Mouse (Mus musculus): ENCODE data around the gene Adgrg5. TPM values are rescaled to one million over a fixed set of nuclear protein-coding genes. Genes with fewer than 3 reads are reported as not detected.

The Adgrg5 gene
- polyA plus RNA-seq, 1 experiment: not detected

DNA sequence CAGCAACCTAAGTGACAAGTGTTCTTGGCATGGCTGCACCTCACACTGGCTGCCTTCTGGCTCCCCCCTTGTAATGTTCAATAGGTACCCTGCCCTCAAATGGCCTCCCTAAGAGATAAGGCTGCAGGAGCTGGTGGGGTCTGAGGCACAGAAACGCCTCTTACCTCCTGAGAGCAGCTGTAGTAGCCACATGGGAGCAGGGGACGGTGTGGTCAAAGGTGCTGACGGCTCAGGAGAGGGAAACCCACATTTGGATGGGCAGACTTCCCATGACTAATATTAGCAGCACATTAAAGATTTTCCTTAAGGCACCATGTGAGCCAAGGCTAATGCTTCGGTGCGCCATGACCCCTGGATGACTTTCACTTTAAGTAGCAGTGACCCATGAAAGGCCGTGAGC is 22.9 kb upstream of the Adgrg5 start:
- Histone ChIP-seq H3K27ac (ENCODE audit: insufficient read depth, low read depth, low read length) (no peak overlapping the region), H3K4me3 (ENCODE audit: insufficient read depth, low read length) (no peak overlapping the region), H3K4me1 (ENCODE audit: control insufficient read depth, insufficient read depth, low read length) (no peaks in the 10 kb centered on the region)
- TF ChIP-seq POLR2A (IDR thresholded peaks at IDR 0.05; ENCODE audit: borderline replicate concordance, low read depth, low read length): no peak
- no peak for TF ChIP-seq CTCF (IDR thresholded peaks at IDR 0.05; ENCODE audit: low read depth, low read length)

DNA sequence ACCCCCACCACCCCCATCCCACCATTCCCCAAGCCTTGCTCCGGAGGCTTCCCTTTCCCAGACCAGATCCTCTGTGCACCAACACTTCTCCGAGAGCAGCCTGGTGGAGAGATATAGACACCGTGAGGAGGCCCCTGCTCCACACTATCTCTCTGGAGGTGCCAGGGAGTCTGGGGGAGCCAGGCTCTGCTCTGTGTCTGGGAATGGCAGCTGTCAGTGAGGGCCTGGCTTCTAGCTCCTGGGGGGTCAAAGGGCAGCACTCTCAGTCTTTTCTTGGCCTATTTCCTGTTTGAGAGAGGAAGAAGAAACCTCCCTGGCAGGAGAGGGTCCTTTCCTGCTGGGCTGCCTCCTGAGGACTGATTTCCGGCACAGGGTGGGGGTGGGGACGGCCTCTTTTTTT is 22.5 kb upstream of the Adgrg5 start:
- no peaks in the 10 kb centered on the region for H3K4me1 ChIP-seq (ENCODE audit: control insufficient read depth, insufficient read depth, low read length)
- H3K27ac ChIP-seq (ENCODE audit: insufficient read depth, low read depth, low read length): no peak overlapping the region

GRCm38 (mm10) chr8:94903709-94904108 is 19.8 kb upstream of the Adgrg5 start:
- Histone ChIP-seq H3K4me3 (ENCODE audit: insufficient read depth, low read length) (no peak overlapping the region), H3K27ac (ENCODE audit: insufficient read depth, low read depth, low read length) (no peak overlapping the region), H3K4me1 (ENCODE audit: control insufficient read depth, insufficient read depth, low read length) (no peaks in the 10 kb centered on the region)
- TF ChIP-seq POLR2A (IDR thresholded peaks at IDR 0.05; ENCODE audit: borderline replicate concordance, low read depth, low read length) (no peak), CTCF (IDR thresholded peaks at IDR 0.05; ENCODE audit: low read depth, low read length) (no peak)

More for the DNA sequence above, 22.5 kb upstream of the Adgrg5 start:
- H3K4me3 ChIP-seq (ENCODE audit: insufficient read depth, low read length): no peak overlapping the region
- no peak for TF ChIP-seq CTCF (IDR thresholded peaks at IDR 0.05; ENCODE audit: low read depth, low read length)
- TF ChIP-seq POLR2A (IDR thresholded peaks at IDR 0.05; ENCODE audit: borderline replicate concordance, low read depth, low read length): no peak

DNA sequence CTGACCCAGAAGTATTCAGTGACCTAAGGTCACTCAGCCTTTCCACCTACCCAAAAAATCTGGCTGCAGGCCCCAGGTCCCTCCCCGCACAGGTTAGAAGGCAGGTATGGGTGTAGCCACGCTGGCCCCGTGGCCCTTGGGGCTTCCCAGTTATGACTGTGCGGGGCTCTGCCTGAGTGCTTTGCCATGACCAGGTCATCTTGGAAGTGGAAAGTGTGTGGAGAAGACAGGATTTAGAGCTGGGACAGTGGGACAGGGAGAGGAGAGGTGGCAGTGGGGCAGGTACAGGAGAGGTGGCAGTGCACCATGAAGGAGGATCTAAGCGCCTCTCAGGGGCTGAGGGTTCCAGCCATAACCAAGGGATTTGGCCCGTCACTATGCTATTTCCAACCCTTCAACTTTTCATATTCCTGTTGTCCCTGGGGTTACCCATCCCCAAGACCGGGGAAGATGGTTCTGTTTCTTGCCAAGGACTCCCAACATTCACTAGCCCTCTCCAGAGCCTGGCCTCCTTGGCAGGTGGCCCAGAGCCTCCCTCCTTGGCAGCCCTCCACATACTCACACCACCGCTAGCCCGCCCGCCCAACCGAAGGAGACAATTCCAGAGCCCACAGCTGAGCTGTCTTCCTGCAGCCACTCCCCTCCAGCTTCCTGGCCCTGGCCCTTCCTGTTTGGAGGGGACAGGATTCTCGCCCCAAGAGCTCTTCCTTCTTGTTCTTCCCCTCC is 18.9 kb upstream of the Adgrg5 start:
- no peak overlapping the region for H3K27ac ChIP-seq (ENCODE audit: insufficient read depth, low read depth, low read length)
- H3K4me3 ChIP-seq (ENCODE audit: insufficient read depth, low read length): no peak overlapping the region
- no peak for TF ChIP-seq POLR2A (IDR thresholded peaks at IDR 0.05; ENCODE audit: borderline replicate concordance, low read depth, low read length)
- no peak for TF ChIP-seq CTCF (IDR thresholded peaks at IDR 0.05; ENCODE audit: low read depth, low read length)
- no peaks in the 10 kb centered on the region for H3K4me1 ChIP-seq (ENCODE audit: control insufficient read depth, insufficient read depth, low read length)

- TF ChIP-seq POLR2A (IDR thresholded peaks at IDR 0.05; ENCODE audit: borderline replicate concordance, low read depth, low read length) (no peak), CTCF (IDR thresholded peaks at IDR 0.05; ENCODE audit: low read depth, low read length) (no peak)
- no peaks in the 10 kb centered on the region for H3K4me1 ChIP-seq (ENCODE audit: control insufficient read depth, insufficient read depth, low read length)
- H3K27ac ChIP-seq (ENCODE audit: insufficient read depth, low read depth, low read length): no peak overlapping the region
- no peak overlapping the region for H3K4me3 ChIP-seq (ENCODE audit: insufficient read depth, low read length)
These were observed 15.7 kb upstream of the Adgrg5 start for GRCm38 (mm10) chr8:94907591-94908300.

GRCm38 (mm10) chr8:94908847-94909246 is 14.6 kb upstream of the Adgrg5 start:
- Histone ChIP-seq H3K4me3 (ENCODE audit: insufficient read depth, low read length) (no peak overlapping the region), H3K4me1 (ENCODE audit: control insufficient read depth, insufficient read depth, low read length) (no peaks in the 10 kb centered on the region), H3K27ac (ENCODE audit: insufficient read depth, low read depth, low read length) (no peak overlapping the region)
- TF ChIP-seq POLR2A (IDR thresholded peaks at IDR 0.05; ENCODE audit: borderline replicate concordance, low read depth, low read length) (no peak), CTCF (IDR thresholded peaks at IDR 0.05; ENCODE audit: low read depth, low read length) (peak; percentile 64)

- H3K27ac ChIP-seq (ENCODE audit: insufficient read depth, low read depth, low read length): no peak overlapping the region
- no peak for TF ChIP-seq POLR2A (IDR thresholded peaks at IDR 0.05; ENCODE audit: borderline replicate concordance, low read depth, low read length)
- TF ChIP-seq CTCF (IDR thresholded peaks at IDR 0.05; ENCODE audit: low read depth, low read length): no peak
- no peaks in the 10 kb centered on the region for H3K4me1 ChIP-seq (ENCODE audit: control insufficient read depth, insufficient read depth, low read length)
- no peak overlapping the region for H3K4me3 ChIP-seq (ENCODE audit: insufficient read depth, low read length)
These were observed 10.3 kb upstream of the Adgrg5 start for GRCm38 (mm10) chr8:94913061-94913660.

- no peak overlapping the region for H3K27ac ChIP-seq (ENCODE audit: insufficient read depth, low read depth, low read length)
- TF ChIP-seq CTCF (IDR thresholded peaks at IDR 0.05; ENCODE audit: low read depth, low read length): no peak
- no peak for TF ChIP-seq POLR2A (IDR thresholded peaks at IDR 0.05; ENCODE audit: borderline replicate concordance, low read depth, low read length)
- no peaks in the 10 kb centered on the region for H3K4me1 ChIP-seq (ENCODE audit: control insufficient read depth, insufficient read depth, low read length)
- no peak overlapping the region for H3K4me3 ChIP-seq (ENCODE audit: insufficient read depth, low read length)
These were observed 9.2 kb upstream of the Adgrg5 start for GRCm38 (mm10) chr8:94914256-94914655.

GRCm38 (mm10) chr8:94914701-94915101 is 8.8 kb upstream of the Adgrg5 start:
- TF ChIP-seq CTCF (IDR thresholded peaks at IDR 0.05; ENCODE audit: low read depth, low read length) (no peak), POLR2A (IDR thresholded peaks at IDR 0.05; ENCODE audit: borderline replicate concordance, low read depth, low read length) (no peak)
- H3K27ac ChIP-seq (ENCODE audit: insufficient read depth, low read depth, low read length): no peak overlapping the region
- no peak overlapping the region for H3K4me3 ChIP-seq (ENCODE audit: insufficient read depth, low read length)
- H3K4me1 ChIP-seq (ENCODE audit: control insufficient read depth, insufficient read depth, low read length): no peaks in the 10 kb centered on the region
